Mouse (Mus musculus): ENCODE measurements around the gene Ncoa3.
A peak's percentile ranks its signal among the peaks of the same experiment; 100 is the strongest.

GRCm38 (mm10) chr2:166059684-166060423 is 67.4 kb downstream of the Ncoa3 start:
- TF ChIP-seq POLR2A (IDR thresholded peaks at IDR 0.05; ENCODE audit: control insufficient read depth, low read depth, low read length) (no peak), CTCF (IDR thresholded peaks at IDR 0.05; ENCODE audit: control insufficient read depth, insufficient read depth, insufficient replicate concordance, low read depth, low read length) (peak; percentile 56; the same call in 1 of the 2 replicates)
